9 mouse cellular contexts compared by ENCODE assay signal in genomic region chr1:160410822-160411221, GRCm38 (mm10).
DNase-seq lines count a peak whose midpoint lies in the region; ATAC-seq and TF ChIP-seq lines count a peak whose summit lies in the region.
"Had no signal": no experiment of that assay in that cellular context is flagged by ENCODE, and none has a peak within 500 bp of the region (broad histone marks: within the 10 kb centered on the region; RNA-seq: fewer than 3 reads in every experiment).

No protein-coding gene starts in this region.

- no peak overlapping the region for H3K4me2 ChIP-seq in hindbrain, embryonic 11.5 days (replicated peaks; ENCODE audit: low read depth, low read length)
- H3K4me2 ChIP-seq in hindbrain, embryonic 12.5 days (replicated peaks) = no peak overlapping the region
- H3K4me2 ChIP-seq in intestine, embryonic 15.5 days (replicated peaks) = no peak overlapping the region

- no peak overlapping the region for H3K27ac ChIP-seq in hindbrain, embryonic 11.5 days (ENCODE audit: low read depth, low read length)
- H3K27ac ChIP-seq in hindbrain, embryonic 12.5 days = no peak overlapping the region
- H3K27ac ChIP-seq in MEL (ENCODE audit: control insufficient read depth, low read depth, low read length) = no peak overlapping the region
- no peak overlapping the region for H3K27ac ChIP-seq in cerebellum, adult 2 months (ENCODE audit: insufficient read depth, low read length)
- no peak overlapping the region for H3K27ac ChIP-seq in intestine, embryonic 15.5 days
- H3K27ac ChIP-seq: macrophage had no signal

- ATAC-seq in hindbrain, embryonic 11.5 days (ENCODE audit: low FRiP score) = no peak
- no peak for ATAC-seq in hindbrain, embryonic 12.5 days (ENCODE audit: low FRiP score)
- no peak for ATAC-seq in erythroid progenitor cell, adult 5-6 weeks (replicated peaks; ENCODE audit: low FRiP score, poor library complexity, severe bottlenecking)
- ATAC-seq in intestine, embryonic 15.5 days = no peak

- peak; percentile 29 for TF ChIP-seq RAD21 in MEL (IDR thresholded peaks at IDR 0.05; ENCODE audit: low read depth, low read length)

- no peak overlapping the region for H3K4me3 ChIP-seq in hindbrain, embryonic 11.5 days (ENCODE audit: low read depth, low read length)
- no peak overlapping the region for H3K4me3 ChIP-seq in hindbrain, embryonic 12.5 days
- no peak overlapping the region for H3K4me3 ChIP-seq in MEL (ENCODE audit: control insufficient read depth in 1 of 2, insufficient read depth in 1 of 2, low read depth in 2 of 2, low read length in 2 of 2)
- H3K4me3 ChIP-seq in cerebellum, adult 2 months (replicated peaks; ENCODE audit: insufficient read depth, low read depth, low read length) = no peak overlapping the region
- no peak overlapping the region for H3K4me3 ChIP-seq in intestine, embryonic 15.5 days (replicated peaks)

- TF ChIP-seq EP300 in MEL (IDR thresholded peaks at IDR 0.05; ENCODE audit: low read depth in 1 of 2, low read length in 2 of 2) = no peak

- no peak overlapping the region for H3K9ac ChIP-seq in hindbrain, embryonic 11.5 days (ENCODE audit: low read depth, low read length)
- H3K9ac ChIP-seq in hindbrain, embryonic 12.5 days = no peak overlapping the region
- H3K9ac ChIP-seq in MEL (ENCODE audit: control insufficient read depth, low read depth, low read length, poor library complexity, severe bottlenecking) = no peak overlapping the region
- H3K9ac ChIP-seq in intestine, embryonic 15.5 days = no peak overlapping the region

- 52% methylated on average over 5 of the region's 5 CpGs for WGBS in hindbrain, embryonic 11.5 days
- WGBS in hindbrain, embryonic 12.5 days = 52% methylated on average over 5 of the region's 5 CpGs
- WGBS in cerebellum, adult 2 months = 9% methylated on average over 5 of the region's 5 CpGs
- 33% methylated on average over 5 of the region's 5 CpGs for WGBS in intestine, embryonic 15.5 days

- no peaks in the 10 kb centered on the region for H3K36me3 ChIP-seq in hindbrain, embryonic 11.5 days (ENCODE audit: control insufficient read depth, insufficient read depth, low read length)
- no peaks in the 10 kb centered on the region for H3K36me3 ChIP-seq in hindbrain, embryonic 12.5 days
- no peaks in the 10 kb centered on the region; a peak in 1 of 4 replicates for H3K36me3 ChIP-seq in MEL (ENCODE audit: control insufficient read depth in 1 of 2, insufficient read depth in 2 of 2, low read length in 2 of 2)
- no peaks in the 10 kb centered on the region for H3K36me3 ChIP-seq in intestine, embryonic 15.5 days

- DNase-seq in hindbrain, embryonic 11.5 days (ENCODE audit: low spot score) = peak; percentile 33
- peak; percentile 22 for DNase-seq in MEL (ENCODE audit: low read depth, low spot score)
- peak; percentile 44 to 62 for DNase-seq in cerebellum, adult 2 months
- DNase-seq in liver = peak; percentile 61
- DNase-seq in spleen, adult 12 weeks (ENCODE audit: low spot score) = no peak

- H3K4me1 ChIP-seq in hindbrain, embryonic 11.5 days (replicated peaks; ENCODE audit: control insufficient read depth, insufficient read depth, low read length) = no peaks in the 10 kb centered on the region
- H3K4me1 ChIP-seq in hindbrain, embryonic 12.5 days = no peaks in the 10 kb centered on the region
- no peaks in the 10 kb centered on the region for H3K4me1 ChIP-seq in MEL (ENCODE audit: control insufficient read depth in 1 of 2, insufficient read depth in 2 of 2, low read length in 2 of 2)
- H3K4me1 ChIP-seq in cerebellum, adult 2 months (ENCODE audit: control insufficient read depth, insufficient read depth, low read length) = no peaks in the 10 kb centered on the region; the same call in 1 of the 2 replicates
- H3K4me1 ChIP-seq in intestine, embryonic 15.5 days (replicated peaks) = no peaks in the 10 kb centered on the region

- no peaks in the 10 kb centered on the region for H3K9me3 ChIP-seq in hindbrain, embryonic 11.5 days (ENCODE audit: control insufficient read depth, low read length)
- no peaks in the 10 kb centered on the region for H3K9me3 ChIP-seq in hindbrain, embryonic 12.5 days (replicated peaks)
- no peaks in the 10 kb centered on the region for H3K9me3 ChIP-seq in MEL (replicated peaks; ENCODE audit: insufficient read depth, low read length)
- H3K9me3 ChIP-seq in intestine, embryonic 15.5 days = no peaks in the 10 kb centered on the region

- TF ChIP-seq POLR2A in MEL (IDR thresholded peaks at IDR 0.05; ENCODE audit: control insufficient read depth in 1 of 2, insufficient read depth in 1 of 2, low read depth in 1 of 2, low read length in 2 of 2, poor library complexity in 1 of 2) = no peak
- TF ChIP-seq POLR2A in cerebellum, adult 2 months (IDR thresholded peaks at IDR 0.05; ENCODE audit: borderline replicate concordance, insufficient read depth, low read length) = no peak

- peak in 1 of 3 experiments; percentile 42; a peak in 2 of 6 replicates for TF ChIP-seq CTCF in MEL (IDR thresholded peaks at IDR 0.05 in 2 of 3, conservative IDR thresholded peaks at IDR 0.05 in 1 of 3; ENCODE audit: control insufficient read depth in 1 of 3, insufficient read depth in 1 of 3, low read depth in 2 of 3, low read length in 3 of 3, poor library complexity in 1 of 3, severe bottlenecking in 1 of 3)
- TF ChIP-seq CTCF in cerebellum, adult 2 months (IDR thresholded peaks at IDR 0.05; ENCODE audit: borderline replicate concordance, insufficient read depth, low read depth, low read length) = no peak; the same call in 1 of the 2 replicates

- no peaks in the 10 kb centered on the region for H3K27me3 ChIP-seq in hindbrain, embryonic 11.5 days (ENCODE audit: control insufficient read depth, insufficient read depth, low read length)
- no peaks in the 10 kb centered on the region for H3K27me3 ChIP-seq in hindbrain, embryonic 12.5 days
- no peaks in the 10 kb centered on the region for H3K27me3 ChIP-seq in MEL (ENCODE audit: control insufficient read depth in 1 of 2, insufficient read depth in 2 of 2, low read length in 2 of 2)
- H3K27me3 ChIP-seq in cerebellum, adult 2 months (ENCODE audit: control insufficient read depth, insufficient read depth, low read length) = no peaks in the 10 kb centered on the region
- no peaks in the 10 kb centered on the region for H3K27me3 ChIP-seq in intestine, embryonic 15.5 days (replicated peaks)

- no peaks in the 10 kb centered on the region for H3K79me2 ChIP-seq in MEL (ENCODE audit: control insufficient read depth, insufficient read depth, low read length, poor library complexity)

TF ChIP-seq in MEL, 35 proteins besides CTCF, POLR2A, EP300 and RAD21:
- TF ChIP-seq SMC3 (IDR thresholded peaks at IDR 0.05; ENCODE audit: low read depth, low read length) (peak; percentile 55), ZC3H11A (IDR thresholded peaks at IDR 0.05; ENCODE audit: low read depth, low read length) (peak; percentile 24; the same call in 1 of the 2 replicates), GATA1 (IDR thresholded peaks at IDR 0.05; ENCODE audit: low read depth, low read length) (peak; percentile 48), SIN3A (IDR thresholded peaks at IDR 0.05; ENCODE audit: low read length) (no peak), NELFE (IDR thresholded peaks at IDR 0.05; ENCODE audit: low read depth, low read length) (no peak), ZNF384 (IDR thresholded peaks at IDR 0.05; ENCODE audit: low read depth, low read length) (0 out of 2 replicates have a peak, but pooled peaks have one; percentile 36)
